Mouse (Mus musculus) E14TG2a.4 (cell line): ENCODE results near the gene AC134908.4.
A peak's percentile ranks its signal among the peaks of the same experiment; 100 is the strongest.

Experiments used
- H3K27me3 ChIP-seq: 2 replicates; pipeline ENCODE4 v1.6.1; 2014; ENCODE audit warnings: low read length, control low read depth; ENCODE audit not compliant: insufficient read depth
- H3K36me3 ChIP-seq: 2 replicates; pipeline ENCODE4 v1.6.1; 2014; ENCODE audit warnings: low read length, control low read depth; ENCODE audit not compliant: insufficient read depth
- H3K4me1 ChIP-seq: replicated peaks from 2 replicates; pipeline ENCODE4 v1.6.1; 2014; ENCODE audit warnings: low read depth, low read length, control low read depth
- H3K4me3 ChIP-seq: replicated peaks from 2 replicates; pipeline ENCODE4 v1.5.1; 2014; ENCODE audit warnings: mild to moderate bottlenecking, low read length
- H3K9me3 ChIP-seq: 2 replicates; pipeline ENCODE4 v1.6.1; 2014; ENCODE audit warnings: low read length, control low read depth
- CTCF ChIP-seq: conservative IDR thresholded peaks from 2 replicates; pipeline ENCODE4 v1.5.1; 2014; ENCODE audit warnings: low read length
- NANOG ChIP-seq: IDR thresholded peaks from 2 replicates; pipeline ENCODE4 v1.6.1; 2014; ENCODE audit warnings: borderline replicate concordance, low read length, mixed read lengths
- POU5F1 ChIP-seq: IDR thresholded peaks from 2 replicates; pipeline ENCODE4 v1.6.1; 2014; ENCODE audit warnings: low read length, borderline replicate concordance

AC134908.4 gene

DNA sequence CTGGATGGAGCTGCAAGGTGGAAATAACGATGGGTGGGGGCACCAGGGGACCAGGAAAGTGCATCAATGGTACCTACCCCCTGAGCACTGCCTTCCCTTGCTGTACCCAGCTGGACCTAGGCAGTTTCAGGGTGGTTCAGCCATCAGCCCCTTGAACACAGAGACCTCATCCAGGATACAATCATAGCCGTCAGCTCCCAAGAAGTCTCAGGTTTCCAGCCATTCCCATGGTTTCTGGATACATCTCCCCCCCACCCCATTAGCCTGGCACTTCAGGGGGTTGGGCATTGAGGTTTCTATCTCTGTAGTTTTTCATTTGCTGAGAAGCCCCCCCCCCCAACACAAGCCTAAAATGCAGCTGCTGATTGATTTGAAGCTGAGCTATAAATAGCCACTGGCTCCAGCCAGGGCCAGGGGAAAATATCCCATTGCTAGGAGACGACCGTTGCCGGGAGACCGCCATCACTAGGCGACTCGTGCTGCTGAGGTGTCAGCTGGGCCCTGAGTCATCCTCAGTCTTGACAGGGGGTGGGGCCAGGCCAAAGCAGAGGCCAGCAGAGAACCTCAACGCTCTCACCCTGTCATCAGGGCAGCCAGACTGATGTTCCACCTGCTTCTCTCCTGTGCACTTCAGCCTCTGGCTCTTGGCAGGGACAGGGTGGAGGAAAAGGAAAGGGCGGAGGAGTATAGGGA lies 7.5 kb upstream of the AC134908.4 start:
- Histone ChIP-seq H3K36me3 (no peaks in the 10 kb centered on the region), H3K9me3 (no peaks in the 10 kb centered on the region), H3K4me3 (no peak overlapping the region), H3K4me1 (peaks cover 13% of the 10 kb centered on the region), H3K27me3 (peaks cover 41% of the 10 kb centered on the region)
- TF ChIP-seq CTCF: no peak
- TF ChIP-seq POU5F1: no peak
- no peak for TF ChIP-seq NANOG

DNA sequence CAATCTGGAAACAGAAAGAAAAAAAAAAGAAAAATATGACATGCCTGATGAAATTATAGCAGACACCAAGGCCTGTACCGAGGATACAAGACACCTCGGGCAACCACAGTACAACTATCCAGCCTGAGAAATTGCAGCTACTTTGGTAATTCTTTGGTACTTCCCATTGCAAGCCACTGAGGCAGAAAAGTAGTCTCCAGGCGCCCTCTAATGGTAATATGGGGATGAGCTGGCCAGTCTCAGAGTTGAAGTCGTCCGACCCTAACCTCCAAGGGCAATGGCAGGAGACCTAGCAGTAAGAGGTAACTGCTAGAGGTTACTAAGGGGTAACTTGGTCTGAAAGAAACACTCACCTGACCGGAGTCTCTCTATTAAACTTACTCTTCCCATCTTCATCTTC lies 5.6 kb upstream of the AC134908.4 start:
- TF ChIP-seq POU5F1 (no peak), NANOG (no peak), CTCF (peak; percentile 79)
- H3K4me1 ChIP-seq: peaks cover 21% of the 10 kb centered on the region

DNA sequence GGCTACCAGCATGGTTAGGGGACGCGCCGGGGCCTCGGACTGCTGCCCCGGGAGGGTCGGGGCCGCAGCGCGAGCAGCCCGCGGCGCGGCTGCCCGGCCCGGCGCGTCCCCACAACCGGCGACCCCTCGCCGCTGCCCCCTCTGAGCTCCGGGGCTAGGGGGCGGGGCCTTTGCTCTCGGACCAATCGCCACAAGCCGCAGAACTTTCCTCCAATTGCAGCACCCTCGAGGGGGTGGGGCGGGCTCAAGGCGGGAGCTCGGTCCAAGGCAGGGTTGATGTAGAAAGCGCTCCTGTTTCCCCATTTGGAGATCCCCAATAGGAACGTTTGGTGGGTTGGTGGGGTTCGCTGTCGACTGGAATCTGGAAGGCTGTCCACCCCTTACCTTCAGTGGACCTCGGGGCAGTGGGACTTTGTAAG lies 1.5 kb upstream of the AC134908.4 start, which contains the start of gene Metrn:
Gene Metrn (minus strand): TSS at position 186 of the 419 bp plus-strand sequence.
- Histone ChIP-seq H3K9me3 (no peaks in the 10 kb centered on the region), H3K4me1 (peaks cover 52% of the 10 kb centered on the region), H3K27me3 (peaks cover 21% of the 10 kb centered on the region), H3K4me3 (peak within 1 kb of the TSS; percentile 88), H3K36me3 (peaks cover 12% of the 10 kb centered on the region)
- TF ChIP-seq POU5F1 (no peak), CTCF (no peak), NANOG (no peak)

More for the DNA sequence above, 5.6 kb upstream of the AC134908.4 start:
- Histone ChIP-seq H3K36me3 (no peaks in the 10 kb centered on the region), H3K27me3 (peaks cover 39% of the 10 kb centered on the region), H3K4me3 (no peak overlapping the region), H3K9me3 (no peaks in the 10 kb centered on the region)

DNA sequence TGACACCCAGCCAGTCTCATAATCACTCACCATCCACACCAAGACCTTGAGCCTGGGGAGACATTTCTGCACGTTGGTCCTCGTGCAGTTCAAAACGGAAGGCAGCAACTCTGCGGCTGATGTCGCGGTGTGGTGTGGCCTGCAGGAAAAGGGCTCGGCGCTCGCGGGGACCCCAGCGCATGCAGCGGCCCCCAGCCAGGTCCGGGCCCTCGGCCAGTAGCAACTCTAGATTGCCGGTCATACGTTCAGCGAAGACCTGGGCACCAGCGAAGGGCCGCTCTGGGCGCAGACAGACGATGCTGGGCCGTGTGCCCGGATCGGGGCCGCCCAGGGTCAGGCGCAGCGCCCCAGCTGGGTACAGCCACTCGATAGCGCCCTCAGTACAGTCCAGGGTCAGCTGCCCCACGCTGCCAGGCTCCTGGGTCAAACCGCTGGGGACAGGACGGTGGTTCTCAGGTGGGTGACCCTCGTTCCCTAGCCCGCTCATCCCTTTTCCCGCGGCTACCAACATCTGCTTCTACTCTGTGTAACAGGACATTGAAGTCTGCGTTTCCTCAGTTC lies 832 bp upstream of the AC134908.4 start:
- Histone ChIP-seq H3K9me3 (no peaks in the 10 kb centered on the region), H3K4me1 (peaks cover 55% of the 10 kb centered on the region), H3K36me3 (peaks cover 12% of the 10 kb centered on the region), H3K27me3 (peaks cover 15% of the 10 kb centered on the region), H3K4me3 (peak overlapping the region; percentile 88)
- TF ChIP-seq POU5F1 (no peak), CTCF (no peak), NANOG (no peak)

DNA sequence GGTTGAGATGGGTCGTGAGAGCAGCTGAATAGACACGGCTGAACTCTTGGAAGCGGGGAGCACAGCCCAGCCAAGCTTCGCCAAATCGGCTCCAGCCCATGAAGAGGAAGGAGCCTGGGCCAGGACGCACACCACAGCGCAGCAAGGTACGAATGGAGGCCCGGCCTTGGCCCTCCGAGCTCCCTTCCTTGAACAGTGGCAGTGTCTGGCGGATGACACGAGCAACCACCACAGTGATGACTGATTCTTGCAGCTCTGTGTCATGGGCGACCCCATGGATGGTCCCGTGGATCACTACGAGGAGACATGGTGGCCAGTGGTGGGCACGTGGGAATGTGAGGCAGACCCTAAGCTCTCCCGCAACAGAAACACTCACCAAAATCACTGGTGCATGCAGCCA lies 461 bp downstream of the AC134908.4 start:
- peaks cover 64% of the 10 kb centered on the region for H3K4me1 ChIP-seq
- H3K9me3 ChIP-seq: no peaks in the 10 kb centered on the region
- peaks cover 14% of the 10 kb centered on the region for H3K27me3 ChIP-seq
- peaks cover 18% of the 10 kb centered on the region for H3K36me3 ChIP-seq
- H3K4me3 ChIP-seq: peak overlapping the region; percentile 88; the same call in 1 of the 2 replicates
- TF ChIP-seq CTCF (no peak), POU5F1 (no peak), NANOG (no peak)

DNA sequence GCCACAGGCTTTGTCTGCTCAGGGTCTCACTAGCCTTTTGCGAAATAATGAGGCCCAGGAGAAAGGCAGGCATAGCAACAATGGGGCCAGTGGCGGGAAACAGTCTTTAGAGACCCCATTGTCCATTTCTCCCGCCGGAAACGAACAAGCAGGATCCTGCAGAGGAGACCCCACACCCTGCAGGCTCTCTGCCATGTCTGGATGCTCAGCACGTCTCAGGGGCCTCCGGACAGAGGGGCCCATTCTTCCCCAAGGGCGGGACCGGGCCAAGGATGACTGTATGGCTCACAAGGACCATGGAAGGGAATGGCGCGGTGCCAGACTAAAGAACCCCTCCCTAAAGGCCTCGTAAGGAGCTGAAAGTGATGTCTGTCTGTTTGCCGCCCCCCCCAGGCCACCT lies 1.3 kb downstream of the AC134908.4 start:
- TF ChIP-seq POU5F1 (no peak), CTCF (no peak), NANOG (no peak)
- Histone ChIP-seq H3K27me3 (peaks cover 14% of the 10 kb centered on the region), H3K4me1 (peaks cover 64% of the 10 kb centered on the region), H3K4me3 (peak overlapping the region; percentile 41), H3K9me3 (no peaks in the 10 kb centered on the region), H3K36me3 (peaks cover 26% of the 10 kb centered on the region)

DNA sequence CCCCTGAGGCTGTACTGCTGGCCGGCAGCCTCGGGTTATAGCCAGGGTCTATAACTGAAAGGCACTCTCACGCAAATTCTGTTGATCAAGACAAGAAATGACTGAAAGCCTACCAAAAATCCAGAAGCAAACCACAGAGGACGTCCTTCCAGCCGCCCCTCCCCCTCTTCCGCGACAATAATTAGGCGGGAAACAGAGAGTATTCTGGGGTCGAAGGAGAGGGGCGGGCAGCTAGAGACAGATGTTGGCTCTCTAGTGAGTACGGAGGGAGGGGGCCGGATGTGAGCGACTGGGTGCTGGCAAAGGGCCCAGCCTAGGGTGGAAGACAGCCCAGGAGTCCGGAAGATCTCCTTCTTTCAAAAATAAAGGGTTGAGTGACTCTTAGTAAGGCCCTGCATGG lies 2.8 kb downstream of the AC134908.4 start, which contains the start of gene Fam173a:
Gene Fam173a (minus strand): TSS at position 287 of the 400 bp plus-strand sequence.
- no peak for TF ChIP-seq CTCF
- no peak for TF ChIP-seq NANOG
- no peak for TF ChIP-seq POU5F1
- H3K9me3 ChIP-seq: no peaks in the 10 kb centered on the region

DNA sequence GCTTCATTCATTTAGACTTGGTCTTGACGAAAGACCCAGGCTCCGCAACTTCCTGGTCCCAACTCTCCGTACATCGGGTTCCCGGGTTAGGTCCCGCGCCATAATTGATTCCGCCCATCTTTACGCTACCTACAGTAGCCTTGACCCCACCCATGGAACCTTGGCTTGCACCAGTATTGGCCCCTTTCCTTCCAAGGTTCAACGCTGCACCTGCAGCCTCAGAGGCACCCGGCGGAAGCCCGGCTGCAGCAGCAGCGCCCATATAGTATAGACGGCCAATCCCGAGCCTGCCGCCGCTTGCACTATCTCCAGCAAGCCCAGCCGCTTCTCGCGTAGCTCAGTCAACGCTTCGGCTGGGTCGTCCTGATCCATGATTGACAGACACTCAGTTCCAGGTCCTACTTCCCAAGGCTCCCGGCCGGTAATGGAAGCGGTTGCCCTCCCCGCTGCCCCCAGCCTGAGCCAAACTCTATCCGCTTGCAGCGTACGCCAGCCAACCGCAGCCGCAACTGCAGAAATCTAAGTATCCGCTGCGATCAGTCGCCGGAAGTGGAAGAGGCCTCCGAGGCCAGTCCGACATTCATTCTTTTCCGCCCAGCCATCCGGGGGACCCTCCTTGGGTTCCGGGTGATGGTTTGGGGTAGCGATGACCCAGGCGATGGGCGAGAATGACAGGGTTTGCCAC lies 3.5 kb downstream of the AC134908.4 start:
- peaks cover 14% of the 10 kb centered on the region for H3K27me3 ChIP-seq
- TF ChIP-seq CTCF (no peak), POU5F1 (no peak), NANOG (no peak)
- peak overlapping the region; percentile 91 for H3K4me3 ChIP-seq
- H3K9me3 ChIP-seq: no peaks in the 10 kb centered on the region
- H3K4me1 ChIP-seq: peaks cover 58% of the 10 kb centered on the region
- peaks cover 43% of the 10 kb centered on the region for H3K36me3 ChIP-seq

More for the DNA sequence above, 2.8 kb downstream of the AC134908.4 start, which contains the start of gene Fam173a:
- H3K4me3 ChIP-seq: peak within 1 kb of the TSS; percentile 91
- peaks cover 64% of the 10 kb centered on the region for H3K4me1 ChIP-seq
- H3K27me3 ChIP-seq: peaks cover 14% of the 10 kb centered on the region
- H3K36me3 ChIP-seq: peaks cover 39% of the 10 kb centered on the region
